Mouse (Mus musculus): Measurements from ENCODE around the gene Plxna2. TPM values are rescaled to one million over a fixed set of nuclear protein-coding genes. Genes with fewer than 3 reads are reported as not detected.
A peak's percentile ranks its signal among the peaks of the same experiment; 100 is the strongest.

The Plxna2 gene
- total RNA-seq, 1 experiment from 2014 or later, result 15.2 TPM

DNA sequence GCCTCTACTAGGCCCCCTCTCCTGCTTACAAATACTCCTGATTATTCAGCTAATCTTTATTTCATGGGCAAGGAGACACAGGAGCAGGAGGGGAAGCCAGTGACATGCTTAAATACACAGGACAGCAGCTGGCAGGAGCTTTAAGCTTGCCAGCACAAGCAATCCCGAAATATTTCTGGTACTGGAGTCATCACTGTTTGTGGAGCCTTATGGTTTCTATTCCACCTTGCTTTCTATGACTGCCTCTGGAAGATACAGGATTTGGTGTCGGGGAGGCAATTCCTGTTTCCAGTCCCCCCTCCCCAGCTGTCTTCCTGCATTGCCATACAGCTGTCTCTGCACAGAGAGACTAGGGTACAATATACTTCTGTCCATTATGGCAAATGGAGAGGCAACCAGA is 4.7 kb downstream of the Plxna2 start:
- no peak for DNase-seq

GRCm38 (mm10) chr1:194623641-194624040 is 5.6 kb downstream of the Plxna2 start:
- DNase-seq, result no peak

DNA sequence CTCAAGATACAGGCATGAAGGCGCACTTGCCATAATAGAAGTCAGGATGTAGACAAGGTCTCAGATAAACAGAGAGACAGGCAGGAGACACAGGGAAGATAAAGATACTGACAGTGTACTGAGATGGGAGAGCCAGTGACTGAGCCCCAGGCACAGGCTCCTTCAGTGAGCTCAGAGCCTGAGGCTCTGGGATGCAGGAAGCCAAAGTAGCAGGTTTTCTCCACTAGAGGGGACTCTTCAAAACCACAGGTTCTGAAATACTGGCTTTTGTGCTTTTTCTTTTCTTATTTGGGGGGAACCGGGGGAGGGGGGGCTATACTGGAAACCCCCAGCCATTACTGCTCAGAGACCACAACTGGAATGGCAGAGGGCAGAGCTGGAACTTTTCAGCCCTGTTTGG is 6.4 kb downstream of the Plxna2 start:
- DNase-seq, result peak; percentile 27

DNA sequence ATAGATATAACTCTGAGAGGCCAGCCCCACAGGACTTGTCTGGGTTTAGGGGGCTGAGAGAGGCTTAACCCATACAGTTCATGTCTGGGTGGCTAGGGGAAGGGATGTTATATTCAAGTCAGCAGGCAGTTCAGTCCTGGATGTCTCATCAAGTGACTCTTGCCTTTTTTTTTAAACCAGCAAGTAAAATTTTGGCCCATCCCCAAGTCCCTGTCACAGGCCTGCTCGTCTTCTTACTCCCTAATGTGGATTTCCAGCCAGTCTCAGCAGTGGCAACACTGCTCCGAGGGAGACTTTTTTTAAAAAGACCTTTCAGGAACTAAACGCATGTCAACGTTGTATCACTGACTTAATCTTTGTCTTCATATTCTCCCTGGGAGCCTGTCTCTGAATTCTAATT is 7.0 kb downstream of the Plxna2 start:
- DNase-seq, result peak; percentile 52

DNA sequence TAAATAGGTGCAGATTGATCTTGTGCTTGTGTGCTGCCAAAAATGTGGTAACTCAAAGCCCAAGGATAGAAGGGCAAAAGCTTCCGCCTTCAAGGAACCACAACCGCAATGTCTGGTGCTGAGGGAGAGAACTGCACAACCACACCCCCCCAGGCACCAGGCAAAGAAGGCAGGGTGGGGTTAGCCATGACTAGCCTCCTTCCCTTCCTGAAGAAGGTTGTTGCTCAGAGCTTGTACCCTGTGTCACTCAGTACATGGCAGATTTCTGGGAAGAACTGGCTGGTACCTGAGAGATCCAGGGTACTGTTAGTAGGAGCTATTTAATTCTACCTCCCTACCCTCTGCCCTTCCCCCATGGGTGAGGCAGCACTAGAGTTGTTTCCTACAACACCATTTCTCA is 8.1 kb downstream of the Plxna2 start:
- DNase-seq, result no peak

GRCm38 (mm10) chr1:194627286-194627685 is 9.3 kb downstream of the Plxna2 start:
- no peak for DNase-seq

- no peak for DNase-seq
Measured at GRCm38 (mm10) chr1:194629135-194629689, 11.2 kb downstream of the Plxna2 start.

- DNase-seq, result no peak
Measured at GRCm38 (mm10) chr1:194630498-194631056, 12.6 kb downstream of the Plxna2 start.

DNA sequence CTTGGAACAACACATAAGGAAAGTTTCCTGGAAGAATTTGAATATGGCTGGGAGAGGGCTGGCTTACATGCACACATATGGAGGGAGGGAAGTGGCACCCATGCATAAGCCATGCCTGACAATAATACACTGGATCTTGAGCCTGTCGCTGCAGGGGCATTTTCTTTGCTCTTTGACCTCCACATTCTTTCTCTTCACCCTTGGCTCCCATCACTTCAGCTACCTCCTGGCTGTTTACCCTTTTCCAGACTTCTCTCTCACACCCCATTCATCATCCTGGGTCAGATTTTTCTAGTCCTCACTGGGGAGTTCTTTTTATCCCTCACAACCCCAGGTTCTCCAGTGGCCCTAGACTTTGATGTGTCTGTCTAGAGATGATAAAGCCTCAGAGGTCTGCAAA is 13.6 kb downstream of the Plxna2 start:
- DNase-seq, result no peak

- DNase-seq, result no peak
Measured at GRCm38 (mm10) chr1:194632029-194632428, 14.0 kb downstream of the Plxna2 start.

GRCm38 (mm10) chr1:194635411-194635810 is 17.4 kb downstream of the Plxna2 start:
- DNase-seq, result peak; percentile 49

GRCm38 (mm10) chr1:194635942-194636341 is 17.9 kb downstream of the Plxna2 start:
- DNase-seq, result no peak

GRCm38 (mm10) chr1:194637391-194638304 is 19.6 kb downstream of the Plxna2 start:
- DNase-seq, result no peak

DNA sequence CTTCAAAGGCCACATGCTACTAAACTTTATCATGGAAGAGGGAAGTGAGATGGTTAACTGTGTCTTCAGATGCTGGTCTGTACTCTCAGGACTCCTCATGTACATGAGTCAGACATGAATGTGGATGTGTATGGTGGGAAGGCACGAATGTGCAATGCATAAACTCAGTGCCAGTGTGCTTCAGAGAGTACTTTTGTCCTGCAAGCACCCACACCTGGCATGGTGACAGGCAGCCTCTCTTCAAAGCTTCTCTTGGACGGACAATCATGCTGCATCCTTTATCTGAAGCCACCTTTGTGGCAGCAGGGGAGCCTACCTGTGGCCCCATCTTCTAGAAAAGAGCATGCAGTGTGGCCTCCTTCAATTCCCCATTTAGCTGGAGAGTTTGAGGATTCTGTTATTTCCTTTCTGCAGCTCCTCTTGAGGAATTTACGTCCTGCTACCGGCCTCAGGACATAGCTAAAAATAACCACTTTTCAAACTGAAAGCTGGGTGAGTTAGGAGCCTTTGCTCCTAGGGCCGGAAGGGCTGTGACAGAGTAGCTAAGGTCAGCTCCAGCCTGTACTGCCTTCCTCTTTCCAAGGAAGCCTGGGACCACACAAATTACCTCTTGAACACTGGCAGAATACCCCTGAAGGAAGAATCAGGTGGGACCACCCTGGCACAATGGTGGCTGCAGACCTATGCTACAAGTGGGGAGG is 23.7 kb downstream of the Plxna2 start:
- peak; percentile 32 for DNase-seq

GRCm38 (mm10) chr1:194642302-194642787 is 24.3 kb downstream of the Plxna2 start:
- DNase-seq, result no peak

DNA sequence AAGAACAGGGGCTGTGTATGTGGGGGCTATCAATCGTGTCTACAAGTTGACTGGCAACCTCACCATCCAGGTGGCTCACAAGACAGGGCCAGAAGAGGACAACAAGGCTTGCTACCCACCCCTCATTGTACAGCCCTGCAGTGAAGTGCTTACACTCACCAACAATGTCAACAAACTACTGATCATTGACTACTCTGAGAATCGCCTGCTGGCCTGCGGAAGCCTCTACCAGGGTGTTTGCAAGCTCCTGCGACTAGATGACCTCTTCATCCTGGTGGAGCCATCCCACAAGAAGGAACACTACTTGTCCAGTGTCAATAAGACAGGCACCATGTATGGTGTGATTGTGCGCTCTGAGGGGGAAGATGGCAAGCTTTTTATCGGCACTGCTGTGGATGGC is 25.9 kb downstream of the Plxna2 start:
- no peak for DNase-seq

DNA sequence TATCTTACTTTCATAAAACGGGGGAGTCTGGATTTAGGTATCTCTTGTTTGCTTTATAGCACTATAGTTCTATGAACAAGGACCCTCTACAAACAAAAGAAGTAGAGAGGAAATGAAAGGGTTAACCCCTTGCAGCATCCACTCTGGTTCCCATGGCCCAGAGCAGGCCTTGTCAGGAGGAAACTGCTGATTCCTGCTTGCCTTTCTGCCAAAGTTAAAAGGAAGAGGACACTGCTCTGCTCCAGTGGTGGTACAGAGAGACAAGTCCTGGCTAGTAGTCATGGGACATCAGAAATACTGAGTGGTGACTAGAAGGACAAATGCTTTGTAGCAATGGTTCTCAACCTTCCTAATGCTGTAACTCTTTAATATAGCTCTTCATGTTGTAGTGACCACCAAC is 27.9 kb downstream of the Plxna2 start:
- no peak for DNase-seq

DNA sequence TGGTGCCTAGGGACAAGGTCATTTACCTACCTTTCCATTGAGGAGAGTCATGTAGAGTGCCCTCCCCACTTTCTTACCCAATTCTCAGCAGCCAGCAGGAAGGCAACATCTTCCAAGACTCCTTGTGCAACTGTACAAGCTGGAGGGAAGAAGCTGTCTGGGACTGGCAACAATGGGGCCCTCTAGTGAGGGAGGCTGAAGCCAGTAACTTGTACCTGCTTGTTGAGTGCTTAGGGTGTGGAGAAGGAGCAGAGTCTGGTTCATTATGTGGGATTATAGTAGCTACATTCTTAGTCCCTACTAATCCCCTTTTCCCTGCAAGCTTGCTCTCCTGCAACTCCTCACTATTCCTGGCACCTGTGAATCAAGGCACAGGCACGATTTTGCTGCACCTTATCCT is 32.1 kb downstream of the Plxna2 start:
- DNase-seq, result peak; percentile 41

DNA sequence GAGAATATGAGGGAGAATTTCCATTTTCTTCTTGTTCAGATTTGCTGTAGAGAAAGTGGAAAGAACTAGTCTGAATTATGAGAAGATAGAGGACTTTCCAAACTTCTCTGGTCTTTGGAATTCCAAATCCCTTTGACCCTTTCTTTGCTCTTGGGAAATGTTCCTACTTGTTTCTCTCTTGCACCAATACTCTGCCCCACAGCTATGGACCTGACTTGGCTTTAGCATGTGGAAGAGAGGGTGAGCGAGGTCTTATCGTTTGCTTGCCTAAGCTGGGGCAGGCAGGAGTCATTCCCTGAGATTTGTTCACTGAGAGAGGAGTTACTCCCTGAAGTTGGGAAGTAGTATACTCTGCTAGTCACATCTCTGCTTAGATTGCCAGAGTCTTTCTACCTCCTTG is 32.5 kb downstream of the Plxna2 start:
- DNase-seq, result no peak

GRCm38 (mm10) chr1:194651987-194652386 is 34.0 kb downstream of the Plxna2 start:
- DNase-seq, result peak; percentile 57

DNA sequence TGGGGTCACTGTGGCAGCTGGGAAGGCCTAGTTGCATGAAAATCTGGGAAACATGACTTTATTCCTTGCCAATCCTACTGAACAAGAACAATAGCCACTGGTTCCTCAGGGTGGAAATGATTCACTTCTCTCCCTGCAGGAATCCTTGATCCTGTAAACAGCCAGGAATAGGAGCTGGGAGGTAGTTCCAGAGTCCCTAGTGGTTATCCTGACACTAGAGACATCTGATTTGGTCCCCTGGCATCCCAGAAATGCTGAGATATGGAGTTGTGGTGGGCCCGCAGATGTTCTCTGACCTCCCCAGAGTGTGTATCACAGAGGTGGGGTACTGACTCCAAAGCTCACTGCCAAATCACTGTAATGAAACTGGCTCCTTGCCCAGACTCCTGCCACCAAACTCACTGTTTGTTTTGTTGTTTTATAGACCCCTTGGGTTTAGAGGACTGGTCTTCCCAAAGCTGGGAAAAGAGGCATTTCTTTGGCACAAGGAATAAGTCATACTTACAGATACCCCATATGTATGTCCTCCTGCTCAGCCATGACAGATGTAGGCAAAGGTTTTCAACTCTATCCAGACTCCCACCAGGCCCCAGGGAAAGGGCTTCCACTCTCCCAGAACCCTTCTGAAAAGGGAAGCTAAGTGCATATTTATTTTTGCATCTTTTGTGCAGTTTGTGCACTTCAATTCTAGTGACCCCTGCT is 40.6 kb downstream of the Plxna2 start:
- peak; percentile 38 for DNase-seq

All from adrenal gland, postnatal 14 days (tissue).